Mouse (Mus musculus) neural tube, embryonic 10.5 days (tissue): Measurements from ENCODE around the gene 2810006K23Rik.
A peak's percentile ranks its signal among the peaks of the same experiment; 100 is the strongest.
"Not testable (repeated sequence)": the region's sequence is repeated elsewhere in the genome, so short reads cannot be mapped to it uniquely, and the experiment has no call there.

Source experiments
- DNase-seq: peaks from one replicate; pipeline ENCODE4 v3.0.0-alpha.2; 2017; ENCODE audit warnings: low spot score; ENCODE audit errors: extremely low spot score

Gene 2810006K23Rik

DNA sequence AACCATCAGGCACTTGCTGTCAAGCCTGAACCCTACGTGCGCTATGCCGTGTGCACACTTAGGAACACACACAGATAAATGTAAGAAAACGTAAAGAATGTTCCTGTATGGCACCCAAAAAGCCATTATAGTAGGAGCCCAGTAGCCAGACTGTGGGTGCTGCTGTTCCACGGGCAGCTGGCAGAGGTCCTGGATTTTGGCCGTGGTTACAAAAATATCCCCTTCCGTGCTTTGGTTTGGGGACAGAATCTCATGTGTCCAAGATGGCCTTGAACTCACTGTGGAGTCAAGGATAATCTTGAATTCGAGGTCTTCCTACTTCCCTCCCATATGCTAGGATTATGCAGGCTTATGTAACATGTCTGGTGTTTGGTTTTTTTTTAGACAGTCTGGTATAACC is 15.0 kb downstream of the 2810006K23Rik start:
- DNase-seq, result no peak

GRCm38 (mm10) chr5:124349196-124349595 is 21.3 kb downstream of the 2810006K23Rik start:
- no peak for DNase-seq

- no peak for DNase-seq
Measured at GRCm38 (mm10) chr5:124350350-124350749, 22.5 kb downstream of the 2810006K23Rik start.

DNA sequence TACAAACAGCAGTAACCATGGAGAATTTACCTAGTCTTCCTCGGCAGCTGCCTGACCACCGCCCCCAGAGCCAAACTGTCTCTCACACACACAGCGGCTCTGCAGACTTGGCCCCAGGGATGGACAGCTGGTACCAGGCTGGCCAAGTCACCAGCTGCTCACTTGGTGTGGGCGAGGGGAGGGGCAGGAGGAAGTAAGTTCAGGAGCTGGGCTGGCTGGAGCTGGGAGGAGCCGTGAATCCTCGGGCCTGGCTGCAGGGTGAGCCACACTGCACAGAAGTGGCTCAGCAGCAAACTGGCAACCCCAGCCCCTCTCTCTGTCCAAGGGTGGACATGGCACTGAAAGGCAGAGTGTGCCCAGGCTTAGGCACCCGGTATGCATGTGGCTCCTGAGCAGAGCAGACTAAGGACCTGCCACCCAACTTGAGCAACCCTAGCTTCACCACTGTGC is 23.2 kb downstream of the 2810006K23Rik start:
- peak; percentile 66 for DNase-seq

- DNase-seq, result no peak
Measured at GRCm38 (mm10) chr5:124351604-124352003, 23.7 kb downstream of the 2810006K23Rik start.

- peak; percentile 92 for DNase-seq
Measured at GRCm38 (mm10) chr5:124352141-124352920, 24.4 kb downstream of the 2810006K23Rik start.

GRCm38 (mm10) chr5:124353011-124353725 is 25.3 kb downstream of the 2810006K23Rik start:
- DNase-seq, result peak; percentile 68

- peak; percentile 67 for DNase-seq
Measured at GRCm38 (mm10) chr5:124353726-124354547, 26.0 kb downstream of the 2810006K23Rik start.

GRCm38 (mm10) chr5:124354574-124355424 is 26.9 kb downstream of the 2810006K23Rik start:
- peak; percentile 65 for DNase-seq

DNA sequence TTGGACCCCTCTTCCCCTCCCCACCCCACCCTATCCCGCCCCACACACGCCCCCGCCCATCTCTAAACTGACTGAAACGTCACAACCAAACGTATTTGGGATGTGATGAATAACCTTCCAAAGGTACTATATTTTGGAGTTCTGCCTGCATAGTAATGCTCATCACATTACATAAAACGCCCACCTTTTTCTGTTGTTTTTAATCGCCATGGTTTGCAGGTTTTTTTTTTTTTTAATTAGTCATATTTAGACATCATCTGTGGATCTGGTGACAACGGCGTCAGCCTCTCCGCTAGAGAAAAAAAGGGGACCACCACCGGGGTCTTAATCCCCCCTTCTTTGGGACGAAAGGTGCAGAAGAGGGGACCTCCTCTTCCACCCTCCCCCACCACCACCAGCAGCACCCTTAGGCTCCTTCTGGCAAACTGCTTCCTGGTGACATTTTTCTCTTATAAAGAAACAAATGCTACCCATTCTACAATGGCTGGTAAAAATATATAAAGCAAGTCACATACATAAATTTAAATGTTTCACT is 27.6 kb downstream of the 2810006K23Rik start:
- no peak for DNase-seq

- no peak for DNase-seq
Measured at GRCm38 (mm10) chr5:124356695-124357094, 28.8 kb downstream of the 2810006K23Rik start.

- DNase-seq, result no peak
Measured at GRCm38 (mm10) chr5:124359641-124360040, 31.8 kb downstream of the 2810006K23Rik start.

GRCm38 (mm10) chr5:124362982-124363381 is 35.1 kb downstream of the 2810006K23Rik start, which contains the start of gene Cdk2ap1:
Gene Cdk2ap1 (minus strand): TSS chr5:124363082.
- DNase-seq, result not testable (repeated sequence)

DNA sequence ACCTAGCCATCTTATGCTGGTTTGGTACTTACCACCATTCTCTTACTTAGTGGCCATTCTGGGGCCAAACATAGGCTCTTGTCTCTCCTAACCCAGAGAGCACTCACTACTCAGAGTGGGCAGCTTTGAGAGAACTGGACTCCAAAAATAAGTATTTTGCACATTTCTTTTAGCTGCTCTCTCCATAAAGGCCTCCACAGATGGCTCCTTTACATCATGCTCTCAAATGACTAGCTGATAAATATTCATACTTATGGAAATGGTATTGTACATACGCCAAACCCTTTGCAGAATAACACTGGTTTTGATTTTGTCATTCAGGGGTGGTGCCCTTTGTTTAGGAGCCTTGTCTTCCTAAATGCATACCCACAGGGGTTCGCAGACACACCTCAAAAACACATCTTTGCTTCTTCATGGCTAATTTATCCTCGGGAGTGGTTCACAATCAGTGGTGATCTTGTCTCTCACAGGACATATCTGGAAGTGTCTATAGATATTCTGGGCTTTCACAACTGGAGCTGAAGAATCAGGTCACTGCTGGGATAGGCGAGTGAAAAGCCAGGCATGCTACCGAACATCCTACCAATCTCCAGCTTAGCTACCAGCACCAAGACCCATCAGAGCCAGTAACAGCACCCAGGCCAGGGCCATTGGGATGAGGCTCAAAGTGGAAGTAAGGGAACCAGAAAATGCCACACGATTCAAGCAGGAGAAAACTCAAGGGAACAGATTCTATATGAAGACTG is 36.5 kb downstream of the 2810006K23Rik start:
- DNase-seq, result no peak

- DNase-seq, result no peak
Measured at GRCm38 (mm10) chr5:124365754-124366153, 37.9 kb downstream of the 2810006K23Rik start.

GRCm38 (mm10) chr5:124366721-124367120 is 38.8 kb downstream of the 2810006K23Rik start:
- no peak for DNase-seq

DNA sequence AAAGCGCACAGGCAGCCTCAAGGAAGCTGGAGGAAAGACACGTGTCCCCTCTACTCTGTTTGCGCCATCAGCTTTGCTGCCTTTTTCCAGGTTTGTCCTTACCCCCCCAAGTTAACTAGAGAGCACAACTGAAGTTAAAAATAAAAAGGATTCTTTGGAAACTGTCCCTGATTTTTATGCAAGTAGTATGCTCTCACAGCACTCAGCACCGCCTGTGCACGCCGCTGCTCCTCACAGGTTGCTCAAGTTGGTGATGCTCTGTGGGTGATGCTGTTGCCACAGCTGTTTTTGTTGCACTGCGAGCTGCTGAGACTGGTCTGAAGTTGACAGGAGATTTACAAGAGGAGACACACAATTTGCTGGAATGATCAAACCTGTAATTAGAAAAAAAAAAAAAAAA is 46.4 kb downstream of the 2810006K23Rik start:
- no peak for DNase-seq

GRCm38 (mm10) chr5:124376401-124376800 is 48.5 kb downstream of the 2810006K23Rik start:
- no peak for DNase-seq

GRCm38 (mm10) chr5:124377149-124377548 is 49.3 kb downstream of the 2810006K23Rik start:
- no peak for DNase-seq

DNA sequence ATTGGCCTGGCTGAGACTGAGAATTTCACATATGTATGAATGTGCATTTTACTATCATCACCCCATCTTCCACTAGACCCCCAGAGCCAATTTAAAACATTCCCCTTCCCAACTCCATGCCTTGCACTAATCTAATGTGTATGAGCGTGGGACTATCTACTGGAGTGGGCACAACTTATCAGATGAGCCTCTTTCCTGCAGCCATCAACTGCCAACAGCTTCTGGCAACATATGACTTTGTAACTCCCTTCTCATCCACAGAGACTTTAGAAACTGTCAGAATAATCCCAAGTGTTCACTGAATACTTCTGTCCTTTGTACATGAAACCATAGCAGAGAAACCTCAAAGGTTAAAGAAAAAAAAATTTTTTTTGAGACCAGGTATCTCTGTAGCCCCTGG is 52.2 kb downstream of the 2810006K23Rik start:
- no peak for DNase-seq
